In the genomic region with DNA sequence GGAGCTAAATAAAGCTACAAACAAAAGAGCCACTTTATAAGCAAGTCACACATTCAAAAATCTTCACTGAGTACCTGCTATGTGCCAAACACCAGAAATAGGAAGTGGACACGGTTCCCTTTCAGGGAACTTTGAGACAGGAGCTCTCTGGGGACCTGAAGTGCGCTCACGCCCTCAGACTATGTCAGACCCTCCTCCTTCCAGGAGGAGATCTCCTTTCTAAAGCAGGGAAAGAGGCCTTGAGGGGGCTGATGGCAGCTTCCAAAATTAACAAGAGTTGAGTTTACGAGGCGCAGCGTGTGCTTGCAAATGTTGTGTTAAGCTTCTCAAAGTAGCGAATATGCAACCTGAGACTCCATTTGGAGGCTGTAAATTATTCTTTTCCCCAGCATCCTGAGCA, we compare ENCODE assay signal across 19 mouse cellular contexts.
DNase-seq lines count a peak whose midpoint lies in the region; ATAC-seq lines count a peak whose summit lies in the region.
"Had no signal": no experiment of that assay in that cellular context is flagged by ENCODE, and none has a peak within 500 bp of the region (broad histone marks: within the 10 kb centered on the region; RNA-seq: fewer than 3 reads in every experiment).

No protein-coding gene starts in this region.

- no peaks in the 10 kb centered on the region for H3K9me3 ChIP-seq in kidney, embryonic 14.5 days (ENCODE audit: control insufficient read depth, low read length)
- no peaks in the 10 kb centered on the region for H3K9me3 ChIP-seq in limb, embryonic 13.5 days
- H3K9me3 ChIP-seq: embryonic facial prominence, embryonic 10.5 days; forebrain, embryonic 13.5 days; heart, embryonic 13.5 days; hindbrain, embryonic 12.5 days had no signal

- H3K9ac ChIP-seq in kidney, embryonic 14.5 days (ENCODE audit: low read depth, low read length), result no peak overlapping the region
- H3K9ac ChIP-seq in limb, embryonic 13.5 days, result no peak overlapping the region
- H3K9ac ChIP-seq: forebrain, embryonic 13.5 days; forebrain, postnatal 0 days; heart, embryonic 13.5 days; hindbrain, embryonic 12.5 days had no signal

- no peak for DNase-seq in kidney, postnatal 25 days
- peak; percentile 19 to 20 for DNase-seq in right cerebral cortex, adult 2 months (ENCODE audit: low spot score in 2 of 2)
- DNase-seq in right cerebral cortex, postnatal 14 days, result no peak
- DNase-seq in forelimb bud, embryonic 11.5 days (ENCODE audit: low read depth, low spot score), result peak; percentile 43
- DNase-seq in thymus, postnatal 0 days (ENCODE audit: low spot score), result no peak
- DNase-seq: adrenal gland, adult 2 months; adrenal gland, postnatal 25 days; cerebellum, adult 2 months; cerebellum, postnatal 10 days; forebrain, postnatal 0 days; gastrocnemius, postnatal 25 days; heart, postnatal 36 days had no signal

- WGBS in kidney, embryonic 14.5 days, result 18% methylated on average over 7 of the region's 7 CpGs
- WGBS in limb, embryonic 13.5 days, result 22% methylated on average over 7 of the region's 7 CpGs

- peak; percentile 73 for ATAC-seq in kidney, embryonic 14.5 days (ENCODE audit: low FRiP score, low TSS enrichment)
- no peak for ATAC-seq in limb, embryonic 13.5 days (ENCODE audit: low FRiP score, low read depth)
- ATAC-seq: forebrain, embryonic 13.5 days; forebrain, postnatal 0 days; hindbrain, embryonic 16.5 days had no signal

- no peak overlapping the region for H3K4me2 ChIP-seq in kidney, embryonic 14.5 days (replicated peaks; ENCODE audit: low read depth, low read length)
- H3K4me2 ChIP-seq in limb, embryonic 13.5 days (replicated peaks), result peak overlapping the region; percentile 42
- H3K4me2 ChIP-seq: forebrain, embryonic 13.5 days; heart, embryonic 13.5 days; hindbrain, embryonic 12.5 days had no signal

- no peaks in the 10 kb centered on the region for H3K27me3 ChIP-seq in kidney, embryonic 14.5 days (ENCODE audit: control insufficient read depth, insufficient read depth, low read length)
- peaks cover 8% of the 10 kb centered on the region; the same call in 1 of the 2 replicates for H3K27me3 ChIP-seq in limb, embryonic 13.5 days
- H3K27me3 ChIP-seq: forebrain, embryonic 13.5 days; heart, embryonic 13.5 days; hindbrain, embryonic 12.5 days had no signal

- no peak overlapping the region for H3K4me3 ChIP-seq in kidney, embryonic 14.5 days (ENCODE audit: low read length)
- no peak overlapping the region for H3K4me3 ChIP-seq in limb, embryonic 13.5 days
- H3K4me3 ChIP-seq: embryonic facial prominence, embryonic 10.5 days; forebrain, embryonic 13.5 days; heart, embryonic 13.5 days; hindbrain, embryonic 12.5 days had no signal

- H3K36me3 ChIP-seq in kidney, embryonic 14.5 days (ENCODE audit: control insufficient read depth, insufficient read depth, low read length), result no peaks in the 10 kb centered on the region
- no peaks in the 10 kb centered on the region for H3K36me3 ChIP-seq in limb, embryonic 13.5 days
- H3K36me3 ChIP-seq: embryonic facial prominence, embryonic 10.5 days; heart, embryonic 13.5 days; hindbrain, embryonic 12.5 days had no signal

- H3K27ac ChIP-seq in kidney, embryonic 14.5 days (ENCODE audit: low read depth, low read length), result peak overlapping the region; percentile 42; the same call in 1 of the 2 replicates
- H3K27ac ChIP-seq in limb, embryonic 13.5 days, result 0 out of 2 replicates have a peak overlapping the region, but pooled peaks have one; percentile 17
- H3K27ac ChIP-seq: embryonic facial prominence, embryonic 10.5 days; forebrain, embryonic 13.5 days; heart, embryonic 13.5 days; hindbrain, embryonic 12.5 days had no signal

- H3K4me1 ChIP-seq in kidney, embryonic 14.5 days (ENCODE audit: control insufficient read depth, insufficient read depth, low read length), result peaks cover 9% of the 10 kb centered on the region; the same call in 1 of the 2 replicates
- peaks cover 15% of the 10 kb centered on the region for H3K4me1 ChIP-seq in limb, embryonic 13.5 days
- H3K4me1 ChIP-seq: forebrain, embryonic 13.5 days; hindbrain, embryonic 12.5 days had no signal

Comparison
In these comparisons a context has a peak if more than half of its experiments do, and no peak if none do; other contexts are left out.
1. DNase-seq: peak in right cerebral cortex, adult 2 months (2 of 2) and forelimb bud, embryonic 11.5 days (single experiment); none in kidney, postnatal 25 days (0 of 2), right cerebral cortex, postnatal 14 days (single experiment) and thymus, postnatal 0 days (single experiment).